Mouse (Mus musculus): ENCODE results near the gene Hsf2bp. TPM values are rescaled to one million over a fixed set of nuclear protein-coding genes. Genes with fewer than 3 reads are reported as not detected.

Gene Hsf2bp
- total and polyA plus RNA-seq, 3 experiments = 0.04 to 0.15 TPM; not detected in 1

DNA sequence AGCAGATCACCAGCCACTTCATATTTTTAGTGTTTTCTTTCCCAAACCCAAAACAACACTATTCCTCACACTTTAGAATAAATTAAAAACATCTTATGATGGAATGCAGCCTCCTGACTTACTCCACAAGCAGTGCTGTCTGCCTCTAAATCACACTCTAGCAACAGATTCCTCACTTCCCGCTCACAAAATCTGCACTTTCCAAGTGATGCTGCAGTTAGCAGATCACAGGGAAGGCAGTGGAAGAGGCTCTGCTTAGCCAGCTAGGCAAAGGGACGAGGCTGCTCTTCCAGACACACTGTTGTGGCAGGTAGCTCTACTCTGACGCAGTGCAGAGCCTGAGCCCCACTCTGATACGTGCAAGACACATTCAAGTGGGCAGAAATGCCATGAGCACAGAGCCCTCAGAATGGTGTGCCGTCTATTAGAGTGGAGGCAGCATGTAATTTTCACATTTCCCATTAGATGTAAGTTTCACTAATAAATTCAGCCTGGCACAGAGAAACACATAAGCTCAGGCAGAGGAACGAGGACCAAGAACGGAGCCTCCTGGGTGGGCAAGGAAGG is 62.4 kb downstream of the Hsf2bp start:
- Histone ChIP-seq H3K79me2 (ENCODE audit: control insufficient read depth, insufficient read depth, low read length, poor library complexity) (no peaks in the 10 kb centered on the region), H3K9ac (ENCODE audit: control insufficient read depth, low read depth, low read length, poor library complexity, severe bottlenecking) (no peak overlapping the region), H3K27me3 (ENCODE audit: control insufficient read depth in 1 of 2, insufficient read depth in 2 of 2, low read length in 2 of 2) (peaks cover 2 to 17% of the 10 kb centered on the region in 2 experiments; a peak in 3 of 4 replicates), H3K9me3 (replicated peaks; ENCODE audit: insufficient read depth, low read length) (no peaks in the 10 kb centered on the region), H3K36me3 (ENCODE audit: control insufficient read depth in 1 of 2, insufficient read depth in 2 of 2, low read length in 2 of 2) (no peaks in the 10 kb centered on the region), H3K27ac (ENCODE audit: control insufficient read depth, low read depth, low read length) (no peak overlapping the region), H3K4me3 (ENCODE audit: control insufficient read depth in 1 of 2, insufficient read depth in 1 of 2, low read depth in 2 of 2, low read length in 2 of 2) (no peak overlapping the region), H3K4me1 (ENCODE audit: control insufficient read depth in 1 of 2, insufficient read depth in 2 of 2, low read length in 2 of 2) (no peaks in the 10 kb centered on the region)
- no peak for DNase-seq (ENCODE audit: low read depth, low spot score)
- TF ChIP-seq ZKSCAN1 (IDR thresholded peaks at IDR 0.05; ENCODE audit: low read depth, low read length) = no peak
- no peak for TF ChIP-seq ZMIZ1 (IDR thresholded peaks at IDR 0.05; ENCODE audit: low read depth, low read length)
- TF ChIP-seq JUND (IDR thresholded peaks at IDR 0.05; ENCODE audit: low read depth, low read length) = no peak
- TF ChIP-seq TBP (IDR thresholded peaks at IDR 0.05; ENCODE audit: low read depth, low read length) = no peak
- TF ChIP-seq USF2 (IDR thresholded peaks at IDR 0.05; ENCODE audit: borderline replicate concordance in 1 of 2, insufficient read depth in 1 of 2, low read depth in 1 of 2, low read length in 2 of 2) = no peak
- no peak for TF ChIP-seq RAD21 (IDR thresholded peaks at IDR 0.05; ENCODE audit: low read depth, low read length)
- no peak for TF ChIP-seq MAX (IDR thresholded peaks at IDR 0.05; ENCODE audit: low read length)
- no peak for TF ChIP-seq SMC3 (IDR thresholded peaks at IDR 0.05; ENCODE audit: low read depth, low read length)
- TF ChIP-seq MAZ (IDR thresholded peaks at IDR 0.05; ENCODE audit: low read depth, low read length) = no peak
- no peak for TF ChIP-seq NELFE (IDR thresholded peaks at IDR 0.05; ENCODE audit: low read depth, low read length)
- no peak for TF ChIP-seq RCOR1 (IDR thresholded peaks at IDR 0.05; ENCODE audit: low read depth, low read length)

- Histone ChIP-seq H3K4me1 (ENCODE audit: control insufficient read depth in 1 of 2, insufficient read depth in 2 of 2, low read length in 2 of 2) (no peaks in the 10 kb centered on the region), H3K9ac (ENCODE audit: control insufficient read depth, low read depth, low read length, poor library complexity, severe bottlenecking) (no peak overlapping the region), H3K79me2 (ENCODE audit: control insufficient read depth, insufficient read depth, low read length, poor library complexity) (no peaks in the 10 kb centered on the region), H3K4me3 (ENCODE audit: control insufficient read depth in 1 of 2, insufficient read depth in 1 of 2, low read depth in 2 of 2, low read length in 2 of 2) (no peak overlapping the region), H3K9me3 (replicated peaks; ENCODE audit: insufficient read depth, low read length) (no peaks in the 10 kb centered on the region), H3K36me3 (ENCODE audit: control insufficient read depth in 1 of 2, insufficient read depth in 2 of 2, low read length in 2 of 2) (no peaks in the 10 kb centered on the region), H3K27ac (ENCODE audit: control insufficient read depth, low read depth, low read length) (no peak overlapping the region), H3K27me3 (ENCODE audit: control insufficient read depth in 1 of 2, insufficient read depth in 2 of 2, low read length in 2 of 2) (peaks cover 0 to 11% of the 10 kb centered on the region in 2 experiments; a peak in 3 of 4 replicates)
- DNase-seq (ENCODE audit: low read depth, low spot score) = no peak
- no peak for TF ChIP-seq MAFK (IDR thresholded peaks at IDR 0.05; ENCODE audit: borderline replicate concordance, low read depth, low read length)
- TF ChIP-seq HCFC1 (IDR thresholded peaks at IDR 0.05; ENCODE audit: low read depth, low read length) = no peak
- no peak for TF ChIP-seq RAD21 (IDR thresholded peaks at IDR 0.05; ENCODE audit: low read depth, low read length)
- no peak for TF ChIP-seq KAT2A (conservative IDR thresholded peaks at IDR 0.05; ENCODE audit: low read depth, low read length)
- no peak for TF ChIP-seq ZNF384 (IDR thresholded peaks at IDR 0.05; ENCODE audit: low read depth, low read length)
- no peak for TF ChIP-seq POLR2AphosphoS2 (IDR thresholded peaks at IDR 0.05; ENCODE audit: low read length)
- no peak for TF ChIP-seq RCOR1 (IDR thresholded peaks at IDR 0.05; ENCODE audit: low read depth, low read length)
- no peak for TF ChIP-seq CHD2 (IDR thresholded peaks at IDR 0.05; ENCODE audit: low read length)
- no peak for TF ChIP-seq JUND (IDR thresholded peaks at IDR 0.05; ENCODE audit: low read depth, low read length)
- TF ChIP-seq MAX (IDR thresholded peaks at IDR 0.05; ENCODE audit: low read length) = no peak
- no peak for TF ChIP-seq MYB (IDR thresholded peaks at IDR 0.05; ENCODE audit: low read depth, low read length)
- no peak for TF ChIP-seq ZMIZ1 (IDR thresholded peaks at IDR 0.05; ENCODE audit: low read depth, low read length)
- TF ChIP-seq EP300 (IDR thresholded peaks at IDR 0.05; ENCODE audit: low read depth in 1 of 2, low read length in 2 of 2) = no peak
- TF ChIP-seq UBTF (IDR thresholded peaks at IDR 0.05; ENCODE audit: borderline replicate concordance, insufficient read depth, low read depth, low read length) = no peak
- TF ChIP-seq GATA1 (IDR thresholded peaks at IDR 0.05; ENCODE audit: low read depth, low read length) = no peak
- TF ChIP-seq BHLHE40 (IDR thresholded peaks at IDR 0.05; ENCODE audit: borderline replicate concordance, low read depth, low read length) = no peak
- TF ChIP-seq USF1 (IDR thresholded peaks at IDR 0.05; ENCODE audit: low read depth, low read length) = no peak
Observed at GRCm38 (mm10) chr17:31970890-31971289, 65.3 kb downstream of the Hsf2bp start.

All from MEL (cell line).